Mouse (Mus musculus): ENCODE data around the gene Scd2. TPM values are rescaled to one million over a fixed set of nuclear protein-coding genes. Genes with fewer than 3 reads are reported as not detected.
A peak's percentile ranks its signal among the peaks of the same experiment; 100 is the strongest.
"Not testable (repeated sequence)": the region's sequence is repeated elsewhere in the genome, so short reads cannot be mapped to it uniquely, and the experiment has no call there.

The Scd2 gene
- 126 and 150 TPM in 2 replicates for total RNA-seq (2017)

GRCm38 (mm10) chr19:44292941-44293768 lies at the start of gene Scd2:
Gene Scd2 (plus strand): TSS chr19:44293674.
- ATAC-seq (replicated peaks in 1 of 2; ENCODE audit: insufficient read depth in 1 of 2, low FRiP score in 2 of 2, low TSS enrichment in 1 of 2, low read depth in 1 of 2, poor library complexity in 2 of 2, severe bottlenecking in 2 of 2): peak; percentile 8 to 23

GRCm38 (mm10) chr19:44245761-44246171 lies 47.7 kb upstream of the Scd2 start:
- ATAC-seq (replicated peaks in 1 of 2; ENCODE audit: insufficient read depth in 1 of 2, low FRiP score in 2 of 2, low TSS enrichment in 1 of 2, low read depth in 1 of 2, poor library complexity in 2 of 2, severe bottlenecking in 2 of 2): no peak

DNA sequence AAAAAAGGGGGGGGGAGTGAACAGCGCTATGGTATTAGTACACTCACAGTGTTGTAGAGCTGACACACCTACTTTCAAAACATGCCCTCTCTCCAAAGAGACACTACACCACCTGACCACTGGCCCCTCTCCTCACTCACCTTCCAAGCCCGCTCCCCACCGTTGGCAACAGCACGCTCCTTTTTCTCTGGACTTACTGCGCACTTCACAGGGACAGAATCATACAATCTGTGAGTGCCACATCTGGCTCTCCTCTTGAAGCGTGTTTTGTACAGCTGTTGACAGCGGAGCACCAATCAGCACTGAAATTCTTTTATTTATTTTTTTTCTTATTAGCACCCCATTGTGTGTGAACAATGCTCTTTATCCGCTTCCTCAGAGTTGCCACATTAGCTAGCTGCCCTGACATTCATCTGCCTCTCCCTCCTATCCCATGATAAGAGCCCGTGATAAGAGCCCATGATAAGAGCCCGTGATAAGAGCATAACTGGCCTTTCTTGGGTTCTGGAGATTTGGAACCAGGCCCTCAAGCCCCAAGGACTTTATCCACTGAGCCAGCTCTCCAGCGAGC lies 47.0 kb upstream of the Scd2 start:
- no peak for ATAC-seq (replicated peaks in 1 of 2; ENCODE audit: insufficient read depth in 1 of 2, low FRiP score in 2 of 2, low TSS enrichment in 1 of 2, low read depth in 1 of 2, poor library complexity in 2 of 2, severe bottlenecking in 2 of 2)

GRCm38 (mm10) chr19:44247281-44248080 lies 46.0 kb upstream of the Scd2 start:
- peak; percentile 1 to 7; a peak in 1 of 4 replicates for ATAC-seq (replicated peaks in 1 of 2; ENCODE audit: insufficient read depth in 1 of 2, low FRiP score in 2 of 2, low TSS enrichment in 1 of 2, low read depth in 1 of 2, poor library complexity in 2 of 2, severe bottlenecking in 2 of 2)

DNA sequence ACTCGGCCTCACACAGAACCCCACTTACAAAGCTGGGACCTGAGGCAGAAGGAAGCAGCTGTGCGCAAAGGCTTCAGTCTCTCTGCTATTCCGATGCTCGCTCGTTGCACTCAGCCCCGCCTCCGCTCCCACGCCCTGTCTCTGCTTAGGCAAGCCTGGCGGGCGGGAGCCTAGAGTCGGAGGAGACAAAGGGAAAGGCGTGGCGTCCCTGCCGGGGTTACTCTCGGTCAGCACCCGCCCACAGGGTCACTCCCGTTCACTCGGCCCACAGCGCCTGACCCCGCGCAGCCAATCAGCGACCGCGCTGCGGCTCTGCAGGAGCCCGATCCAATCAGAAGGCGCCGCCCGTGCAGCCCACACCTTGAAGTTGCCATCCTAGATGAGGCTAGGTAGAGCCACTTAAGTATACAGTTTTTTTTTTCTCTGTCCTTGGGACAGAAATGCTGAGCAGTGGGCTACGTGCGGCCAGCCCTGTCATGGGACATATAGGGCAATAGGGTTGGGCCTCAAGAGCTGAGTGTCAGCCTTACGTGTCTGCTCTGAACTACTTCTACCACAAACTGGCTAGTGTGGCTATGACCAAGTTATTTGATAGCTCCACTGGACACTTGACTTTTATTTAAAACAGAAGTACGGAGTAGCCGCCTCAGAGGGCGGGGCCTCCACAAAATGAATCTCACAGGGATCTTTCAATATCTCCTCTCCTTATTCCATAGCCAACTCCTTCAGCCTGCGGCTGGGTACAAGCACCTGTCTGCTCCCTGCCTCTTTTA lies 45.2 kb upstream of the Scd2 start:
- ATAC-seq (replicated peaks in 1 of 2; ENCODE audit: insufficient read depth in 1 of 2, low FRiP score in 2 of 2, low TSS enrichment in 1 of 2, low read depth in 1 of 2, poor library complexity in 2 of 2, severe bottlenecking in 2 of 2): peak; percentile 99

- ATAC-seq (replicated peaks in 1 of 2; ENCODE audit: insufficient read depth in 1 of 2, low FRiP score in 2 of 2, low TSS enrichment in 1 of 2, low read depth in 1 of 2, poor library complexity in 2 of 2, severe bottlenecking in 2 of 2): no peak
Measured at GRCm38 (mm10) chr19:44248854-44249351, 44.6 kb upstream of the Scd2 start.

DNA sequence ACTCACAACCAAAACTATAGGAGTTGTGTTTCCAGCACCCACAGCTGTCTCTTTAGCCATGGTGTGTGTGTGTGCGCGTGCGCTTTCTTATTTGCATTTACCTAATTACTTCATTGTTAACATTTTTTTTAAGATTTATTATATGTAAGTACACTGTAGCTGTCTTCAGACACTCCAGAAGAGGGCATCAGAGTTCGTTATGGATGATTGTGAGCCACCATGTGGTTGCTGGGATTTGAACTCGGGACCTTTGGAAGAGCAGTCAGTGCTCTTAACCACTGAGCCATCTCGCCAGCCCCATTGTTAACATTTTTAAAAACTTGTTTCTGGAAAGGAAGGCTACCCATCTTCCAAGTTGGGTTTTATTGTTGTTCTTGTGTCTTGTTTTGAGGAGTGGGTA lies 42.3 kb upstream of the Scd2 start:
- not testable (repeated sequence) for ATAC-seq (replicated peaks in 1 of 2; ENCODE audit: insufficient read depth in 1 of 2, low FRiP score in 2 of 2, low TSS enrichment in 1 of 2, low read depth in 1 of 2, poor library complexity in 2 of 2, severe bottlenecking in 2 of 2)

GRCm38 (mm10) chr19:44251936-44252558 lies 41.4 kb upstream of the Scd2 start:
- ATAC-seq (replicated peaks in 1 of 2; ENCODE audit: insufficient read depth in 1 of 2, low FRiP score in 2 of 2, low TSS enrichment in 1 of 2, low read depth in 1 of 2, poor library complexity in 2 of 2, severe bottlenecking in 2 of 2): no peak

DNA sequence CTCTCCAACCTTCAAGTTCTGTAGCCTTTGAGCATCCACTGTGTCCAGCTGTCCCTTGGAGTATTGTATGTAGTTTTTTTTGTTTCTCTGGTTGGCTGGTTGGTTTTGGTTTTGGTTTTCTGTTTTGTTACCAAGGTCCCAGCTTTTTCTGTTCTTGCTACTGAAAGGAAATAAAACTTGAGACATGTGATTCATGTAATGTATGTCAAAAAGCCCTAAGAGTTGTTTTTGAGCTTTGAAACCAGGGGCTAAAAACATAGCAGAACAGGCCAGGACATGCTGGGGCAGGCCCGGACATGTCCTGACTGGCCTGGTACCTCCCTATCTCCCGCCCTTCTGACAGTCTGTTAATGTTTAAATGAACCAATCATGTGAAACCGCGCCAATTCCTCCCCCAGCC lies 39.4 kb upstream of the Scd2 start:
- ATAC-seq (replicated peaks in 1 of 2; ENCODE audit: insufficient read depth in 1 of 2, low FRiP score in 2 of 2, low TSS enrichment in 1 of 2, low read depth in 1 of 2, poor library complexity in 2 of 2, severe bottlenecking in 2 of 2): not testable (repeated sequence)

- no peak for ATAC-seq (replicated peaks in 1 of 2; ENCODE audit: insufficient read depth in 1 of 2, low FRiP score in 2 of 2, low TSS enrichment in 1 of 2, low read depth in 1 of 2, poor library complexity in 2 of 2, severe bottlenecking in 2 of 2)
Measured at GRCm38 (mm10) chr19:44257377-44257966, 36.0 kb upstream of the Scd2 start.

DNA sequence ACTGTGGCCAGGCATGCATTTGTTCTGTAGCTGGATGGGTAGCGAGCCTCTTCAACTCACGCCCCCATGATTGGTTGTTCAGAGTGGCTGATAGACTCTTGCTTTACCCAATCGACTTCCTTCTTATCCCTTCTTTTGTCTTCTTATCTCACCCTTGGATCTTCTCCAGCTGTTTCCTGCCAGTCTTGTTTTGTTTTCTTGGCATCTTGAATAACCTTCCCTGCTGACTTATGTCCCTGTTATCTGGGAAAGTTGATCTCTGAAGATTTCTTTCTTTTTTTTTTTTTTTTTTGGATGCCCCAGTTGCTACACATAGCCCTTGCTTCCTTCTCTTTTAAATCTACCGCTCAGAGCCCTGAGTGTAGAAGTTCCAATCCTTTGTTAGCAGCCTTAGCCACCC lies 34.0 kb upstream of the Scd2 start:
- no peak for ATAC-seq (replicated peaks in 1 of 2; ENCODE audit: insufficient read depth in 1 of 2, low FRiP score in 2 of 2, low TSS enrichment in 1 of 2, low read depth in 1 of 2, poor library complexity in 2 of 2, severe bottlenecking in 2 of 2)

- no peak for ATAC-seq (replicated peaks in 1 of 2; ENCODE audit: insufficient read depth in 1 of 2, low FRiP score in 2 of 2, low TSS enrichment in 1 of 2, low read depth in 1 of 2, poor library complexity in 2 of 2, severe bottlenecking in 2 of 2)
Measured at GRCm38 (mm10) chr19:44260487-44260886, 33.0 kb upstream of the Scd2 start.

GRCm38 (mm10) chr19:44261774-44262173 lies 31.7 kb upstream of the Scd2 start:
- ATAC-seq (replicated peaks in 1 of 2; ENCODE audit: insufficient read depth in 1 of 2, low FRiP score in 2 of 2, low TSS enrichment in 1 of 2, low read depth in 1 of 2, poor library complexity in 2 of 2, severe bottlenecking in 2 of 2): no peak

DNA sequence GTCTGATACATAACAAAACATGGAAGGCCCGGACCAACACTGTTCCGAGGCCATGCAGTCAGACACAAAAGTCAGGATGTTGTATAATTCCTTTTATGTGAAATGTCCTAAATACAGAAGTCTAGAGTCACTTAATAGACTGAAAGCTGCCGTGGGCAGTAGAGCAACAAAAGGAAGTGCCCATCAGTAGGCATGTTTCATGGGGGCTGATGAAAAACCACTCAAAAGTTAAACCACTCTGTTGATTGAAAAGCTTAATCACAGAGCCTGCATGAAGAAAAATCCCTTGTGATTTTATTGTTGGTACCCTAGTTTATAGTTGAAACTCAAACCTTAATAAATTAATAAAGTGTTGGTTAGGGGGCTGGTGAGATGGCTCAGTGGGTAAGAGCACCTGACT lies 29.9 kb upstream of the Scd2 start:
- no peak for ATAC-seq (replicated peaks in 1 of 2; ENCODE audit: insufficient read depth in 1 of 2, low FRiP score in 2 of 2, low TSS enrichment in 1 of 2, low read depth in 1 of 2, poor library complexity in 2 of 2, severe bottlenecking in 2 of 2)

- ATAC-seq (replicated peaks in 1 of 2; ENCODE audit: insufficient read depth in 1 of 2, low FRiP score in 2 of 2, low TSS enrichment in 1 of 2, low read depth in 1 of 2, poor library complexity in 2 of 2, severe bottlenecking in 2 of 2): no peak; a peak in 1 of 4 replicates
Measured at GRCm38 (mm10) chr19:44264226-44264625, 29.2 kb upstream of the Scd2 start.

DNA sequence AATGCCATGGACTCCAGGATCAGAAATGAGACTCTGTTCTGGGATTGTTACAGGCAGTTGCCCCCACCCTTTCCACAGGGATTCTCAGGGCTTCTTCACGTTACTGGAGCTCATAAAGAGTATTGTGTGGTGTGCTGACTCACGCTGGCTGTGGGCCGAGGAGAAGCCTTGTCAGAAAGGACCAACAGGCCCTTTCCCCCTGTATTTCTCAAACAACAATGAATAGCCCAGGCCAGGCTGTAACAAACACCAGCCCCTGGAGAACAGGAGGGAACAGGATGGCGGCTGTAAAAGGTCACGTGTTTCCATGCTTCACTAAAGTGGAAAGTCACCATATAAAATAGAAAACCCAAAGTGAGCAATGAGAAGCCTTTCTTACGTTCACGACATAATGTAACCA lies 28.2 kb upstream of the Scd2 start:
- no peak for ATAC-seq (replicated peaks in 1 of 2; ENCODE audit: insufficient read depth in 1 of 2, low FRiP score in 2 of 2, low TSS enrichment in 1 of 2, low read depth in 1 of 2, poor library complexity in 2 of 2, severe bottlenecking in 2 of 2)
